Mouse (Mus musculus): ENCODE data around the gene Tsnax.

Tsnax gene

DNA sequence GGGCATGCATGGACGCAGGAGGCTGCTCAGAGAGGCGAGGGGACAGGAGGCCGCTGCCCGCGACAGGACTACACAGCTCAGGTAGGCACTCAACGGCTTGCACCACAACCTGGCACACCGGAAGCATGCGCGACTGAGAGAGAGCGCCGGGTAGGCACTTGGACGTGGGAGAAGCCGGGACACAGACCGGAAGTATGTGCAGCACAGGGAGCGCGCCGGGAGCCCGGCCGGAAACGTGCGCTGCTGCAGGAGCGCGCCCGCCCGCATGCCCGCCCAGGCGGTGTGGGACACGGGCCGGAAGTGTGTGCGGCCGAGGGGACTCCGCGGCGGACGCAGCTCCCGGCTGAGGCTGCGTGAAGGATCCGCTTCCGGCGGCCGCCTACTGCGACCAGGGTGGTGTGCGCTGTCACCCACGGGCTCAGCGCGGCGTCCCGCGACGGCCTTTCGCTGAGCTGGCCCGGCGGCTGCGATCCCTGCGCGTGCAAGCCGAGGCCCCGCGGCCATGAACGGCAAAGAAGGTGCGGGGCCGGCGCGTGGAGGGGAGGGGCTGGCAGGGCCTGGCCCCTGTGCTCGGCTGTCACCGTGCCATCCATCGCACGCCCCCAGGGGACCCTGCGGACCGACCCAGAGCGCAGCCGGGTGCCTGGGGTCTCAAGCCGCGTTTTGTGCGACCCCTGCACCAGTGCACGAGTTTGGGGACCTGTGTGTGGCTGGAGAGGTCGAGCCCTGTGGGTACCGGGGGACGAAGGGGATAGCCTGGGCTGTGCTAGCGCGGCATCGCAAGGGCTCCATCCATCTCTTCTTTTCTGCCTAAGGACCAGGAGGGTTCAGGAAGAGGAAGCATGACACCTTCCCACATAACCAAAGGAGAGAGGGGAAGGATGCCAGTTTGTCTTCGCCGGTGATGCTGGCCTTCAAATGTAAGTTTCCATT is at the start of gene Tsnax:
Tsnax (plus strand) TSS at position 303 of the 933 bp plus-strand sequence.
- DNase-seq = peak; percentile 85 to 91

GRCm38 (mm10) chr8:124963246-124963645 is 49.6 kb upstream of the Tsnax start:
- no peak for DNase-seq

GRCm38 (mm10) chr8:124964966-124965365 is 47.8 kb upstream of the Tsnax start:
- DNase-seq = no peak

- DNase-seq = peak in 1 of 2 experiments; percentile 57
Measured at GRCm38 (mm10) chr8:124970312-124970933, 42.4 kb upstream of the Tsnax start.

DNA sequence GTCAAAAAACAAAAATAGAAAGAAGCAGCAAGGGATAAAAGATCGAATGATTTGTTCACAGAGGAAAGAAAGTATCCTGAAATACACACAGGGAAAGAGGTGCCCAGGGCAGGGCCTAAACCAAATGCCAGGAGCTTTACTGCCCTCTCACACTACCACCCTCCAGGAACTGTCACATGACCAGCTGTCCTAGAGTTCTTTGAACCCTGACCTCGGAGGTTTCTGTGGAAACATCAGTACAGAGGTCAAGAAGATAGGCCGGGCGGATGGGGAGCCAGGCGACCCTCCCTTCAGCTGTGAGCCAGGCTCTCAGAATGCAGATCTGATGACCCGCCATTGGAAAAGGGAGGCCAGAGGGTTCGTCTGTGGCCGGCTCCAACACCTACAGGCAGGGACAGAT is 39.6 kb upstream of the Tsnax start:
- no peak for DNase-seq

DNA sequence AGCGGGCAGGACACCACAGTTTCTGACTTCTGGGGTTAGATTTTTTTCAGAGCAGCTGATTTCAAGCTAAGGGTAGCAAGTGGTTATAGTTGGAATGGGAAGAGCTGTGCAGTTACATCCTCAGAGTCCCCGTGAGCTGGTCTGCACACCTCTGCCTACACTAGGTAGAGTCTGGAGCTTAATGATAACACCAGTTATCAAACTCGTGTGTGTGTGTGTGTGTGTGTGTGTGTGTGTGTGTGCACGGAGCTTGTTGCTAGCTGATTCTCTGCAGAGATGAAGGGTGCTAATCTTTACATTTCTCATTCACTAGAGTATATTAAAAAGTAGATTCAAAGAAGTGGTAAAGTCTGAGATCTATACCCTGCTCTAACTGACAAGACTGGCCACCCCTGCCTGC is 38.5 kb upstream of the Tsnax start:
- DNase-seq = no peak

- DNase-seq = no peak
Measured at GRCm38 (mm10) chr8:124976211-124976610, 36.6 kb upstream of the Tsnax start.

DNA sequence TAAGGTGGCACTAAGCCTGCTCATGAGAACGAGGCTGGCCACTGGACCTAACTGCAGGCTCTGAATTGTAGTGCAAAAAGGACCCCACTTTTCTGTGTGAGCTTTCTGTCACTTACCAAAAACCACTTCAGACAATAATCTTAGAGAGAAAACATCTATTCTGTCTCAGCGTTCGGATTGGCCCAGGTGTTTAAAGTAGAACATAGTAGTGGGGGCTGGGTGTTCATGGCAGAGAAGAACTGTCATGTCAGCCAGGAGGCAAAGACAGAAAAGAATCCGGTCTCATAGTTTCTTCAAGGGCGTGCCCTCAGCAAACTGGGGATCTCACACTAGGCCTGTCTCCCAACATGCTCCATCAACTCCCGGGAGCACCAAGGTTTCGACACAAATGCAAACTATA is 34.8 kb upstream of the Tsnax start:
- peak; percentile 17 to 29 for DNase-seq

- DNase-seq = peak; percentile 27 to 29
Measured at GRCm38 (mm10) chr8:124980036-124980435, 32.8 kb upstream of the Tsnax start.

- no peak for DNase-seq
Measured at GRCm38 (mm10) chr8:124980828-124981227, 32.0 kb upstream of the Tsnax start.

DNA sequence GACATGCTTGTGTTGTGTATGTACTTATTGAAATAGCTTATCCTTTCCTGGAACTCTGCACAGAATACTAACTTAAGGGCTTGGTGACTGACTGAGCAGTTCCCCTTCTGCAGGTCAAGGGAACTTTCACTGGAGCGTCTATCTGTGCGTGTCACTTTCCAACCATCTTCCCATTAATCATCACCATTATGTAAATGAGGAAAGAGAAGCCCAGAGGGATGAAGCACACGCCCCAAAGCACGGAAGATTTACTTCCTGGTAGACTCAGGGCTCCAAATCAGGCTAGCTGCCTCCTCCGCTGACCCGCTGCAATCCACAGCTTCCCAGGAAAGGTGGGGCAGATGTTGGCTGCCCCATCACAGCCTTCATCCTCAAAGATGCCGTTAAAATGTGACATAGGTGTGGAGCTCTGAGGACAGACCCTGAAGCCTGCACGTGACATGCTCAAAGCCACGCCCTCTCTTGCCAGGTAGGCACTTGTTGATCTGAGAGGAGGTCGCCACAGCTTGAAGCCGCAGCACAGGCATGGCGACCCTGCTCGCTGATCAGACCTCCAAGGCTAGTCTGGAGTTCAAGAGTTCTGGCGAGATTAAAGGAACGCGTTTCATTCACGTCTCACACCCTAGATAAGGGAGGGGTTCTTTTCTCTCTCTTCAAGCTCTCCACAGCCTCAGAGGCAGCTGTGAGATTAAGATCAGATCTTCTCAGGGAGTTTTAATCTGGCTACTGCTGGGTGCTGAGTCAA is 21.7 kb upstream of the Tsnax start:
- DNase-seq = no peak

- no peak for DNase-seq
Measured at GRCm38 (mm10) chr8:124991668-124991926, 21.2 kb upstream of the Tsnax start.

DNA sequence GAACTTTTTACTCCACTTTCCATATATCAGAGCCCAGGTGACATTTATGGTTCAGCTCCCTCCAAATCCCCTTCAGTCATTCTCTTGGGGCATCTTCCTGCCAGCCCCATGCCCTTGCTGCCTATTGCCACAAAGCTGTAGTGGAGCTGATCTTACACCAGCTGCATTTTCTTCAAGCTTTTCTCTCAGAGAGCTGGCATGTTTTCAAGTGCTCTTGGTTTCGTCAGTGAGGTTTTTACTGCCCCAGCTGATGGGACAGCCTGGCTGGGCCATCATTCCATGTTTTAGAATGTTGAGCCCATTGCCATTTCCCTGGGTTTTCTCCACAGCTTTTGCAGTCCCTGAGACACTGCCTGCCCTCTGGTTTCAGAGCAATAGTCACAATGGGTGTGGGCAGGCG is 17.0 kb upstream of the Tsnax start:
- DNase-seq = no peak

- no peak for DNase-seq
Measured at GRCm38 (mm10) chr8:125024085-125024484, 11.3 kb downstream of the Tsnax start.

- no peak for DNase-seq
Measured at GRCm38 (mm10) chr8:125027211-125027610, 14.4 kb downstream of the Tsnax start.

DNA sequence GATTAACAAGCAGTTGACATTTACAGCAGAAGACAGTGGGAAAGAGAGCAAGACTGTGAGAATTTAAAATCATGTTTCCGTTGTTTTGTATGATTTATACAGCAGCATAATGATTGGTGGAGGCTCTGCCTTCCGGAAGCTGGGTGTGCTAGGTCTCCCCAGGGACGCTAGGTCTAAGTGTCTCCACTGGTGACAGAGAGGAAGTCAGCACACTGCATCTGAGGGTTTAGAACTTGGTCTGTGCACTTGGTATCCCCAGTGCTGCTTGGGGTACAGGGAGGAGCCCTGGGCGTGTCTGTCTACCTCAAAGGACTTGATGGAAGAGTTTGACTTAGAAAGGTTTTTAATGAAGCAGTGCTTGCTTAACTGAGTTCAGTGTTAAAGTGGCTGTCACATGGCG is 16.0 kb downstream of the Tsnax start:
- DNase-seq = no peak

GRCm38 (mm10) chr8:125031276-125031675 is 18.5 kb downstream of the Tsnax start:
- no peak for DNase-seq

DNA sequence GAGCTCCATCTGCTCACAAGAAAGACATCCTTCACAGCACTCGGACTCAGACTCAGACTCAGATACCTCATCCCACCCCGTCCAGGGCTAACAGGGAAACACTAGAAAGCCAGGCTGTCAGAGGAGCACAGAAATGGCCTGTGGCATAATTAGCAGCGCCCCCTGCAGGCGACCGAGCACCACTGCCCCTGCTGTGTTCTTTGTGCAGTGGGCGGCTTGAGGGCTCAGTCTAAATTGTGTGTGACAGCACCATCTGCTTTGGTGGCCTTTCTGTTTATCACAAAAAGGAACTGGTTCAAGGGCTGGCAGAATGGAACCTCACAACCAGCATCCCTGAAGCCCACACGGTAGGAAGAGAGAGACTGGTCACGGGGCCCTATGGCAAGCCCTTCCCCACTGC is 21.9 kb downstream of the Tsnax start:
- DNase-seq = peak; percentile 60 to 64

DNA sequence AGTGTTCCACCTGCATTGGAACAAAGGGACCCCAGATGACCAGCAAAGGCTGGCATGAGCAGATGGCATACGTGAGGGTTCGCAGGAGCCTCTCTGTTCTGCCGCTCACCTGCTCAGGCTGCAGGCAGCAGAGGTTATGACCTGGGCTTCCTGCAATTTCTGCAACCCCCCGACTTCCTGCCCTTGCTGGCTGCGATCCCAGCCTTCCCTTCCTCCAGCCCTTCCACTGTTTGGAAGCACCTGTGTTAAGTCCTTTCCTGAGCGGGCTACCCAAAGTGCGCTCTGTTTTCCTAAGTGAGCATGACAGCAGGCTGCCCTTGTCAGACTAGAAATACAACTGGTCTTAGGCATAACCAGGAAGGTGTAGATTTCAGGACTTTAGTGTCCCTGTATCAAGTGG is 24.3 kb downstream of the Tsnax start:
- DNase-seq = no peak

DNA sequence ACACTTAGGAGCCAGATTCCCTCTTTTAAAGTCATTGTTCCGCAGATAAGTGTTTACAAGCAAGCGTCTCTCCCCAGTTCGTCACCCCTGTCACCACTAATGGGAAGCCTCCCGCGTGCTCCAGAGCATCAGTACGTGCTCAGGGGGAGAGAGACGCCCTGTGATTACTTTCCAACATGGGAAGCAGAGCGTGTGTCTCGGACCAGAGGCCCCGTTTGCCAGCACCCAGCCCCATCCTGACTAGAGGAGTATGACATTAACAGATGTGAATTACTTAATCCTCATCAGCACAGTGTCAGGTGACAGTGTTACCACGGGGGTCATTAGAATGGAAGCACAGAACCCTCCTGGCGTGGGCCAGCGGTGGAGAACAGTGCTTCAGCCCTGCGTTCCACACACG is 25.9 kb downstream of the Tsnax start:
- DNase-seq = no peak

GRCm38 (mm10) chr8:125040587-125041375 is 28.0 kb downstream of the Tsnax start:
- no peak for DNase-seq

DNA sequence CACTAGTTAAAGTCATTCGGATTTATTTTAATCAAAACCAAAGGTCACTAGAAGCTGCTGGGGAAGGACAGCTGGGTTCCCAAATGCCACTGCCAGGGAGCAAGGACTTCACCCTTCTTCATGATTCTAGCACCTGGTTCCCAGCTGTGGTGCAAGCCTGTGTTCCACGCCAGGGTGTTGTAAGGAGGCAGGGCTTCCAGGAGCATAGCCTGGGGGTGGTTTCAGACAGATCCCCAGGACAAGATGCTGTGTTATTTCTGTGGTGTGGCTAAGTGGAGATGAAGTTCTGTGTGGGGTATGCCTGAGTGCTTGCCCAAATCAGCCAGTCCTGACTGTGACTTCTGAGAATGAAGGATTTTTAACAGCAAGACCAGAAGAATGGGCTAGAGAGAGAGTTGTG is 28.7 kb downstream of the Tsnax start:
- DNase-seq = no peak

- no peak for DNase-seq
Measured at GRCm38 (mm10) chr8:125043394-125043793, 30.6 kb downstream of the Tsnax start.

Measured in thymus, postnatal 36 days (tissue).